Mouse (Mus musculus) olfactory bulb, adult 2 months (tissue): ENCODE results near the gene Fam171a1. TPM values are rescaled to one million over a fixed set of nuclear protein-coding genes. Genes with fewer than 3 reads are reported as not detected.
A peak's percentile ranks its signal among the peaks of the same experiment; 100 is the strongest.

Experiments
- H3K27ac ChIP-seq: fragments of 200-500 bp; 2 replicates; pipeline ENCODE4 v1.5.1; 2012; ENCODE audit warnings: low read depth, low read length; ENCODE audit not compliant: insufficient read depth
- H3K4me1 ChIP-seq: fragments of 200-500 bp; 2 replicates; pipeline ENCODE4 v1.6.1; 2012; ENCODE audit warnings: low read length; ENCODE audit not compliant: control insufficient read depth, insufficient read depth
- H3K4me3 ChIP-seq: fragments of 200-500 bp; 2 replicates; pipeline ENCODE4 v1.5.1; 2012; ENCODE audit warnings: mild to moderate bottlenecking, low read depth, low read length, moderate library complexity; ENCODE audit not compliant: insufficient read depth
- CTCF ChIP-seq: fragments of 200-500 bp; IDR thresholded peaks from 2 replicates; pipeline ENCODE4 v1.5.1; 2012; ENCODE audit warnings: low read depth, mild to moderate bottlenecking, low read length, moderate library complexity; ENCODE audit not compliant: insufficient read depth
- POLR2A ChIP-seq: fragments of 200-500 bp; IDR thresholded peaks from 2 replicates; pipeline ENCODE4 v1.6.1; 2012; ENCODE audit warnings: mild to moderate bottlenecking, low read depth, low read length, moderate library complexity; ENCODE audit not compliant: insufficient read depth
- WGBS: fragments of 180-500 bp; shearing (Covaris S2); methylation state at CpG from one replicate; pipeline ENCODE4 v1.1.7; 2018; 5-methylcytosine and 5-hydroxymethylcytosine counted together
- polyA plus RNA-seq: library from polyadenylated mRNA; stranded (reverse); fragments of >200 nt; gene quantifications from 2 replicates; pipeline ENCODE4 v1.2.4, GENCODE M21; 2012; ENCODE audit warnings: low replicate concordance; ENCODE audit not compliant: missing spikeins, insufficient read depth, insufficient read length

Gene Fam171a1
- polyA plus RNA-seq, 1 experiment = not detected

DNA sequence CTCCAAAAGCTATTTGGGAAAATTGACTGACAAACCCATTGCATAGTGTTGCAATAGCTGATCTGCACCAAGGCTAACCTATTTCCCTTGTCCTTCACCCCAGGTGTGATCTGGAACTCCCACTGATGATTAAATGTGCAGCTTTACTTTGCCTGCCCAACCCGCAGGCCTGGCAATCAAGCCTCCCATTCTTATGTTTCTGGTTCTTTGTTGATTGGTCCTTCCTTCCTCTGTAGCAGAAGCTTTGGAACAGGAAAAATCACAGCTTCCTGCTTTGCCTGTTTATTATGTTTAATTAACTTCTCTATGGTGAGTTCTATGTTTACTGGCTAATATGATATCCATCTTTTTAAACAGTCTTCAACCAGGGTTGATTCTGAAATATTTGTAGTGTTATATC lies 5.2 kb upstream of the Fam171a1 start:
- no peaks in the 10 kb centered on the region for H3K4me1 ChIP-seq
- no peak overlapping the region for H3K4me3 ChIP-seq
- 81% methylated on average over 1 of the region's 1 CpGs for WGBS
- H3K27ac ChIP-seq = no peak overlapping the region
- no peak for TF ChIP-seq POLR2A
- TF ChIP-seq CTCF = no peak

DNA sequence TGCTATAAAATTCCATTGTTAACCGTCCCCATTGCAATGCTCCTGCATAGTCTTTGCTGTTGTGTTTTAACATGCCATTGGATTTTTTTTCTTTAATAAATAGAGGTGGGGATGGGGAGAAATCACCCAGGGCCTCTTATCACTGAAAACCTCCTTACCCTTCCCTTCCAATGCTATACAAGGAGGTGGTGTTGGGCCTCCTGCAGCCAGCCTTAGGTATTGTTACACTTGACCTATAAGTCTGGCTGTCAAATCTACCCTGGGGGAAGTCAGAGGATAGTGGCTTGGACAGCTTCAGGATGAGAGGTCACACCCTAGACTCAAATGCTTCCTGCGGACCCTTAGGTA lies 3.8 kb downstream of the Fam171a1 start:
- WGBS = 36% methylated on average over 2 of the region's 2 CpGs
- Histone ChIP-seq H3K4me3 (peak overlapping the region; percentile 97), H3K4me1 (peaks cover 3% of the 10 kb centered on the region), H3K27ac (no peak overlapping the region; the same call in 1 of the 2 replicates)
- TF ChIP-seq CTCF (no peak), POLR2A (no peak)

GRCm38 (mm10) chr2:3118203-3118941 lies 4.3 kb downstream of the Fam171a1 start:
- Histone ChIP-seq H3K4me1 (peaks cover 7% of the 10 kb centered on the region), H3K4me3 (peak overlapping the region; percentile 97), H3K27ac (peak overlapping the region; percentile 60)
- TF ChIP-seq POLR2A = peak; percentile 24; the same call in 1 of the 2 replicates
- TF ChIP-seq CTCF = peak; percentile 94
- WGBS = under 1% methylated on average over 91 of the region's 93 CpGs

GRCm38 (mm10) chr2:3118969-3119368 lies 4.9 kb downstream of the Fam171a1 start:
- TF ChIP-seq POLR2A (no peak), CTCF (no peak)
- under 1% methylated on average over 14 of the region's 16 CpGs for WGBS
- peak overlapping the region; percentile 46; the same call in 1 of the 2 replicates for H3K27ac ChIP-seq
- H3K4me1 ChIP-seq = peaks cover 7% of the 10 kb centered on the region
- peak overlapping the region; percentile 97 for H3K4me3 ChIP-seq

GRCm38 (mm10) chr2:3119371-3119935 lies 5.4 kb downstream of the Fam171a1 start:
- WGBS = 5% methylated on average over 4 of the region's 4 CpGs
- Histone ChIP-seq H3K4me3 (peak overlapping the region; percentile 47), H3K4me1 (peaks cover 7% of the 10 kb centered on the region), H3K27ac (peak overlapping the region; percentile 46)
- TF ChIP-seq POLR2A = no peak
- no peak for TF ChIP-seq CTCF

DNA sequence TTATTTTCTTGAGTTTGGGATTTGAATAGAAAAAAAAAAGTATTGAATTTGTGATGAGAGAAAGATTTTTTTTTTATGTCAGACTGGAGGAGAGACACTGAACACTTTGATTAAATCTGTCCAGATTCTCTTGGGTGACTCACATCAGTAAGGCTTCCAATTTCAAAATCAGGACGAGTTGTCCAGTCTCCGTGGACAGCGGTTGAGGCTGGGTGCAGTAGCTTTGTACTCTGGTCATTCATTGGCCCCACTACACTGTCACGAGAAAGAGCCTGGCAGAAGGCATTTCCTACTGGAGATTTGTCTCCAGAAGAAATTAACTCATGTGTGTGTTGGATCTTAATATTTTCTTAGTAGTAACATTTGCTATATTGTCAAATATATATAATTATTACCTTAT lies 8.5 kb downstream of the Fam171a1 start:
- Histone ChIP-seq H3K4me1 (peaks cover 7% of the 10 kb centered on the region), H3K4me3 (no peak overlapping the region), H3K27ac (no peak overlapping the region)
- TF ChIP-seq POLR2A (no peak), CTCF (no peak)
- WGBS = 63% methylated on average over 4 of the region's 4 CpGs

GRCm38 (mm10) chr2:3127256-3127883 lies 13.3 kb downstream of the Fam171a1 start:
- TF ChIP-seq CTCF (no peak), POLR2A (no peak)
- H3K4me3 ChIP-seq = no peak overlapping the region
- no peak overlapping the region for H3K27ac ChIP-seq
- H3K4me1 ChIP-seq = peaks cover 3% of the 10 kb centered on the region; the same call in 1 of the 2 replicates
- WGBS = 77% methylated on average over 4 of the region's 4 CpGs

DNA sequence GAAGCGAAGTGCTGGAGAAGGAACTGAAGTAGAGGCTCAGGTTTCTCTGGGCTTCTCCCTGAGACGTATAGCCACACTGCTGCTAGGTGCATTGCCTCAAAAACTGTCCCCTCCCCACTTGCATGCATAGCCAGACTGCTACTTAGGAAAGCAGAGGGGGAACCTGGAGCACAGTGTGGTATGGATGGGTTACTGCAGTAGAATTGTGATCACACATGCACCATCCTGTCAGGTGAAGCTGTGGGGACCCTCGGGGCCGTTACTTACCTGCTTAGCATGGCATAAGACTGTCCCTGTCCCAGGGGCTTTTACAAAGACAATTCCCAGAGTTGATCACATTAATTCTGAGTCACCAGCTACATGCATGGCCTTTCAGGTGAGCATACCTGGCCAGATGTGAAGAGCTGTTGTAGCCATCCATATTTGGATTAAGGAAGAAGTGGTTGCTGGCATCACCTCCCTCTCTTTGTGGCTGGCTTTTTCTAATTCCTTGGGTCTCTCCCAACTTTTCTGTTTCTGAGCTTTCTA lies 14.4 kb downstream of the Fam171a1 start:
- TF ChIP-seq CTCF (no peak), POLR2A (no peak)
- WGBS = 80% methylated on average over 4 of the region's 4 CpGs
- 0 out of 2 replicates have a peak overlapping the region, but pooled peaks have one; percentile 17 for H3K27ac ChIP-seq
- no peaks in the 10 kb centered on the region for H3K4me1 ChIP-seq
- no peak overlapping the region for H3K4me3 ChIP-seq

DNA sequence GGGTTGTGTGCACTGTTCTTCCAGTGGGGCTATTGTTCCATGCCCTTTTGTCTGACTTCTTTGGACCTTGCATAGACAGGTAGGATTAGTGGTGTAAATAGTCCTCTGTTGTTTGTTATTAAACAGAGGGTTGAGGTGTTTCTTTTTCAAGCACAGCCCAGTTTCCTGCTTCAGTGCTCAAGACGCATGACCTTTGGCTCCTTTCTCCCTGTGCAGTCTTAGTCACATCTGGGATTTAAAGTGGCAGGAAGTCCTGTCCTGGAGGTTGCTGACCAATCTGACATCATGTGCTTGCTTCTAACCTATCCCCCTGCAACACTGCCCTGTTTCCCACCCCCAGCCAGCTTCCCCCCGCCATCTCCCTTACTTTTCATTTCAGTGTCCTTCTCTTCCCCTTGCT lies 14.9 kb downstream of the Fam171a1 start:
- Histone ChIP-seq H3K4me3 (no peak overlapping the region), H3K27ac (no peak overlapping the region), H3K4me1 (no peaks in the 10 kb centered on the region)
- TF ChIP-seq CTCF (no peak), POLR2A (no peak)
- WGBS = 78% methylated on average over 2 of the region's 2 CpGs
